Mouse (Mus musculus) 416B (cell line): ENCODE measurements around the gene Asb13.
A peak's percentile ranks its signal among the peaks of the same experiment; 100 is the strongest.

ENCODE experiments used
- DNase-seq: peaks from one replicate; pipeline ENCODE4 v3.0.0; 2011; ENCODE audit warnings: low read depth

Asb13 gene

GRCm38 (mm10) chr13:3633895-3634811 is at the start of gene Asb13:
TSS of gene Asb13 (plus strand) at chr13:3634032.
- DNase-seq = peak; percentile 69

- peak; percentile 23 for DNase-seq
Measured at GRCm38 (mm10) chr13:3590789-3591188, 43.0 kb upstream of the Asb13 start.

GRCm38 (mm10) chr13:3594311-3594710 is 39.5 kb upstream of the Asb13 start:
- DNase-seq = no peak

DNA sequence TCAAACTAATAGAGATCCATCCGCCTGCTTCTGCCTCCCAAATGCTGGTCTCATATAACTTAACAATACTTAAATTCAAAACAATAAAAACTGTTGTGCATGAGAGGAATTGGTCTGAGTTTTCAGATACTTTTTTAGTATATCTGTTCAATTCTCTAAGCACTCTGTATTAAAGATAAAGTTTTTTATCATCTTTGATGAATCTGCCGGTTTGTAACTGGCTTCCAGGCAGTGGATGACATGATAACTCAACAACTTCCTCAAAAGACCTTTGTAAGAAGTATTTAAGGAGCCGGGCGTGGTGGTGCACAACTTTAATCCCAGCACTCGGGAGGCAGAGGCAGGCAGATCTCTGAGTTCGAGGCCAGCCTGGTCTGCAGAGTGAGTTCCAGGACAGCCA is 37.6 kb upstream of the Asb13 start:
- DNase-seq = no peak

GRCm38 (mm10) chr13:3609780-3610117 is 24.1 kb upstream of the Asb13 start:
- DNase-seq = no peak

DNA sequence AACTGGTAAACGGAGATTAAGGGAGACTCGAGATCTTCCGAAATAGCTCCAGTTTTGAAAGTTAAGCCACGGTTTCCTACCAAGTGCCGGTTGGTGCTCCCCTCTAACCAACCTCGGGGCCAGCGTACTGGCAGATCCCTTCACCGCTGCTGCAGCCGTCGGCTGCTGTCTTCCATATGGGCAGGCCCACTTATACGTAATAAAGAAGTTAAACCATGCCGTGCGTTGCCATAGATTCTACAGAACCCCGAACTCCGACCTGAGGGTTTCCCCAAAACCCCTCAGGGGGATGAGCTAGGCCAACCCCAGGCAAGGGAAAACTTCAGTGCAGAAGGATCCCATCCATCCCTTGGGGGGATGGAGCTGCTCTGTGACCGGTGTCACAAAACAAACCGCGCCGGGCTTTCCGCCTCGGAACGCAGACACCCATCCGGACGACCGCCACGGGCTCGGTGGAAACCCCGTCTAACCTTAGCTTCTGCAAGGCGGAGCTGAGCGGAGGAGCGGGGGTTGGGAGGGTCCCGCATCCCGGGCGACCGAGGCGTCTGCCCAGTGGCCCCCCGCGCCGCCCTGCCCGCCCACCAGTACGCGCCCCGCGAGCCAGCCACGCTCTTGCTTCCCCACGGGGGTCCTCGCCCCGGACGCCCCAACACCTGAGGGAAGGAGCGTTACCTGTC is 23.6 kb upstream of the Asb13 start:
- DNase-seq = peak; percentile 74

- peak; percentile 99 for DNase-seq
Measured at GRCm38 (mm10) chr13:3610795-3611438, 22.9 kb upstream of the Asb13 start, which contains the start of gene Fam208b. TSS of gene Fam208b (minus strand) at chr13:3611108.

- no peak for DNase-seq
Measured at GRCm38 (mm10) chr13:3627139-3627538, 6.7 kb upstream of the Asb13 start.

- no peak for DNase-seq
Measured at GRCm38 (mm10) chr13:3628102-3628501, 5.7 kb upstream of the Asb13 start.

GRCm38 (mm10) chr13:3632551-3632950 is 1.3 kb upstream of the Asb13 start:
- no peak for DNase-seq

DNA sequence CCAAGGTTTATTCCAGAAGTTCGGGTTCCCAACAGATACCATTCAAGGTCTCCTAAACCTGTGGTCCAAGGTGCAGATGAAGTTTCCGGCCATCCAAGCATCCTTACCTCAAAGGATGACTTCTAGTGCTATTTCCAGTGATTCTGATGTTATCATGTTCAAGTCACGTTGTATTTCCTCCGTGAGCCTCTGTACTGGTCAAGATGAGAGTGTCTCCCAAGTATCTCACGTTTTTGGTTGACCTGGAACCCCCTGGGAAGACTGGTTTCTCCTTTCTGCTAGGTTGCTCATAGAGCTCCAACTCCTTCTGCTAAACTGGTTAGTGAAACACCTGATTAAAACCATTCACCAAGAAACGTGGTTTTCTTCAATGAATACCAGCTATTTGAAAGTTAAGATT is 701 bp upstream of the Asb13 start:
- DNase-seq = no peak

GRCm38 (mm10) chr13:3635076-3635475 is 1.2 kb downstream of the Asb13 start:
- DNase-seq = no peak

- peak; percentile 59 for DNase-seq
Measured at GRCm38 (mm10) chr13:3636797-3637196, 3.0 kb downstream of the Asb13 start.

DNA sequence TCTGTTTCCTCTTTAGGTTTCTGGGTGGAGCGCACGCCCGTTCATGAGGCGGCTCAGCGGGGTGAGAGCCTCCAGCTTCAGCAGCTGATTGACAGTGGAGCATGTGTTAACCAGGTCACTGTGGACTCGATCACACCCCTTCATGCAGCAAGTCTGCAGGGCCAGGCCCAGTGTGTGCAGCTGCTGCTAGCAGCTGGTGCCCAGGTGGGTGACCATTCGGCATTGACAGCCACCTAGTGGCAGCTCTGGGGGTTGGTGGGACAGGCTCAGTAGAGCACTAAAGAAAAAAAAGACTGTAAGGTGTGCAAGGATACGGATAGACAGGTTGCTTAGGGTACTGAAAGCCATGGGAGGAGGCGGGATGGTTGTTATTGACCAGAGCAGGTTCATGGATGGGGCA is 8.2 kb downstream of the Asb13 start:
- peak; percentile 37 for DNase-seq

DNA sequence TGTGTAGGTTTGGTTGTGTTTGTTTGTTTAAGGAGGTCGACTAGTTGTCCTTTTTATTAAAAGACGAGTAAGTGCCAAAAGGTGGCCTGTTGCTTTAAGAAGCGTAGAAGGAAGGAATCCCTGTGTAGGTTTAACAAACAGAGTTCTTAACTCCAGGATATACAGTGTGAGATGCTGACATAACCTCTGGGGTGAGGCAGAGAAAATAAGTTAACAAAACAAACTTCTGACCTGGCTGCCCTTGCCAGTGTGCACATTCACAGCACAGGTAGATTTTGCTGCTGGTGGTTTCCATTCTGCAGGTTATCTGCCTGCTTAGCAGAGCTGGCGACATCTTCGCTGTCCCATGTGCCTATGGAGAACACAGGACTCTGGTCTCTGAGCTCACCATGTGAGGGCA is 8.7 kb downstream of the Asb13 start:
- no peak for DNase-seq

GRCm38 (mm10) chr13:3644871-3645270 is 11.0 kb downstream of the Asb13 start:
- no peak for DNase-seq

GRCm38 (mm10) chr13:3645919-3646318 is 12.1 kb downstream of the Asb13 start:
- no peak for DNase-seq

GRCm38 (mm10) chr13:3646566-3646965 is 12.7 kb downstream of the Asb13 start:
- DNase-seq = no peak

DNA sequence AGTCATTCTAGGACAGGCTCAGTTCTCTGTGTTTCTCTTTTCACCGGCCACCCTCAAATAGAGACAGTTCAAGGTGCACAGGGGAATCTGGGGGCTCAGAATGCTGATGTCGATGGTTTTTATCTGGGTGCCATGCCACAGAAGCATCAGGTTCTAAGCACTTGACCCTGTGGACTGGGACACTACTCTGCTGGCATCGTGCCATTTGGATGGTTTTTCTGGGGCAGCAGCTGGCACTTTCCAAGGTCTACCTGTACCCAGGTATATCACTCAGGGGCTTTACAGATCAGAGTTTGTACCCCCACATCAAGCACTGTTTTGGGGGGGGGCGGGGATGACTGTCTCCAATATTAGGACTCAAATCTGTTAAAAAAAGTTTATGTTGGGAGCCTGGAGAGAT is 16.7 kb downstream of the Asb13 start:
- no peak for DNase-seq

GRCm38 (mm10) chr13:3654432-3654831 is 20.6 kb downstream of the Asb13 start:
- no peak for DNase-seq

- DNase-seq = no peak
Measured at GRCm38 (mm10) chr13:3659163-3660160, 25.6 kb downstream of the Asb13 start.

DNA sequence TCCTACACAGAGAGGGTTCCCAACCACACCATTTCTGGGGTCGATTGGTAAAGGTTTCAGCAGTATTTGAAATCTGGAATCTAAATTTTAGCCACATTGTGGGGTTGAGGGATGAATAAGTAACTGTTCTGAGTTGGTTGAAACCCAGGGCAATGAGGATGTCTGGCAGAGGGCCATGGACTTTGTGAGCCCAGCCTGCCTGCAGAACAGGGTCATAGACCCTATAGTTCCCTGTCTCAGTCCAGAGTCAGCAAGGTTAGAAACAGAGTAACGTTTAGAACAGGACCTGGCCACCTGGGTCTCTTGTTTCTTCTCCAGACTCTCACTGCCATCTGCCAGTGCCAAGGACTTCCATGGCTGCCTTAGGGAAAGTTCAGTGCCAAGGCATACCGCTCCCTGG is 30.4 kb downstream of the Asb13 start:
- DNase-seq = no peak
